Mouse (Mus musculus): ENCODE measurements around the gene Stim2. TPM values are rescaled to one million over a fixed set of nuclear protein-coding genes. Genes with fewer than 3 reads are reported as not detected.
A peak's percentile ranks its signal among the peaks of the same experiment; 100 is the strongest.

Stim2 gene
- 36.2 and 36.4 TPM in 2 replicates for polyA plus RNA-seq (2014; fragmentation: Nextera tagmentation; extraction: Ambion mirVana)

GRCm38 (mm10) chr5:53998146-53998742 lies at the start of gene Stim2:
TSS of gene Stim2 (plus strand) at chr5:53998499.
- H3K4me1 ChIP-seq (replicated peaks; ENCODE audit: control insufficient read depth, insufficient read depth, low read length), result peaks cover 21% of the 10 kb centered on the region
- DNase-seq (ENCODE audit: low spot score) (peak; percentile 98), ATAC-seq (ENCODE audit: low FRiP score) (peak; percentile 96)
- H3K9me3 ChIP-seq (ENCODE audit: control insufficient read depth, low read length), result no peaks in the 10 kb centered on the region
- H3K9ac ChIP-seq, result peak within 1 kb of the TSS; percentile 87
- no peaks in the 10 kb centered on the region for H3K36me3 ChIP-seq (replicated peaks; ENCODE audit: control insufficient read depth, insufficient read depth)
- H3K27me3 ChIP-seq (ENCODE audit: control insufficient read depth, insufficient read depth, low read length), result no peaks in the 10 kb centered on the region
- peak within 1 kb of the TSS; percentile 82 for H3K4me3 ChIP-seq (replicated peaks; ENCODE audit: low read length)
- under 1% methylated on average over 43 of the region's 71 CpGs for WGBS
- H3K4me2 ChIP-seq (replicated peaks), result peak within 1 kb of the TSS; percentile 71
- peak within 1 kb of the TSS; percentile 91 for H3K27ac ChIP-seq

- Histone ChIP-seq H3K36me3 (replicated peaks; ENCODE audit: control insufficient read depth, insufficient read depth) (no peaks in the 10 kb centered on the region), H3K27ac (peak overlapping the region; percentile 32; the same call in 1 of the 2 replicates), H3K4me2 (replicated peaks) (no peak overlapping the region), H3K27me3 (ENCODE audit: control insufficient read depth, insufficient read depth, low read length) (no peaks in the 10 kb centered on the region), H3K9me3 (ENCODE audit: control insufficient read depth, low read length) (no peaks in the 10 kb centered on the region), H3K4me1 (replicated peaks; ENCODE audit: control insufficient read depth, insufficient read depth, low read length) (no peaks in the 10 kb centered on the region), H3K4me3 (replicated peaks; ENCODE audit: low read length) (no peak overlapping the region), H3K9ac (no peak overlapping the region)
- WGBS, result 85% methylated on average over 8 of the region's 8 CpGs
- no peak for ATAC-seq (ENCODE audit: low FRiP score)
- DNase-seq (ENCODE audit: low spot score), result no peak
These were observed 49.6 kb upstream of the Stim2 start for GRCm38 (mm10) chr5:53948606-53949266.

- H3K27ac ChIP-seq, result no peak overlapping the region
- H3K9me3 ChIP-seq (ENCODE audit: control insufficient read depth, low read length), result no peaks in the 10 kb centered on the region
- DNase-seq (ENCODE audit: low spot score) (no peak), ATAC-seq (ENCODE audit: low FRiP score) (no peak)
- no peak overlapping the region for H3K9ac ChIP-seq
- H3K36me3 ChIP-seq (replicated peaks; ENCODE audit: control insufficient read depth, insufficient read depth), result no peaks in the 10 kb centered on the region
- H3K4me2 ChIP-seq (replicated peaks), result no peak overlapping the region
- H3K4me3 ChIP-seq (replicated peaks; ENCODE audit: low read length), result no peak overlapping the region
- no peaks in the 10 kb centered on the region for H3K4me1 ChIP-seq (replicated peaks; ENCODE audit: control insufficient read depth, insufficient read depth, low read length)
- WGBS, result 62% methylated on average over 7 of the region's 7 CpGs
- H3K27me3 ChIP-seq (ENCODE audit: control insufficient read depth, insufficient read depth, low read length), result no peaks in the 10 kb centered on the region
These were observed 48.1 kb upstream of the Stim2 start for GRCm38 (mm10) chr5:53950189-53950588.

- ATAC-seq (ENCODE audit: low FRiP score), result no peak
- DNase-seq (ENCODE audit: low spot score), result no peak
- no peaks in the 10 kb centered on the region for H3K4me1 ChIP-seq (replicated peaks; ENCODE audit: control insufficient read depth, insufficient read depth, low read length)
- no peaks in the 10 kb centered on the region for H3K27me3 ChIP-seq (ENCODE audit: control insufficient read depth, insufficient read depth, low read length)
- H3K27ac ChIP-seq, result no peak overlapping the region
- no peak overlapping the region for H3K4me3 ChIP-seq (replicated peaks; ENCODE audit: low read length)
- H3K9me3 ChIP-seq (ENCODE audit: control insufficient read depth, low read length), result no peaks in the 10 kb centered on the region
- H3K9ac ChIP-seq, result no peak overlapping the region
- H3K36me3 ChIP-seq (replicated peaks; ENCODE audit: control insufficient read depth, insufficient read depth), result no peaks in the 10 kb centered on the region
- no peak overlapping the region for H3K4me2 ChIP-seq (replicated peaks)
These were observed 45.1 kb upstream of the Stim2 start for GRCm38 (mm10) chr5:53953216-53953615.

- 91% methylated on average over 2 of the region's 2 CpGs for WGBS
- Histone ChIP-seq H3K27ac (no peak overlapping the region), H3K27me3 (ENCODE audit: control insufficient read depth, insufficient read depth, low read length) (no peaks in the 10 kb centered on the region), H3K4me3 (replicated peaks; ENCODE audit: low read length) (no peak overlapping the region), H3K36me3 (replicated peaks; ENCODE audit: control insufficient read depth, insufficient read depth) (no peaks in the 10 kb centered on the region), H3K4me1 (replicated peaks; ENCODE audit: control insufficient read depth, insufficient read depth, low read length) (no peaks in the 10 kb centered on the region), H3K4me2 (replicated peaks) (no peak overlapping the region), H3K9me3 (ENCODE audit: control insufficient read depth, low read length) (no peaks in the 10 kb centered on the region), H3K9ac (no peak overlapping the region)
- ATAC-seq (ENCODE audit: low FRiP score) (no peak), DNase-seq (ENCODE audit: low spot score) (no peak)
These were observed 44.5 kb upstream of the Stim2 start for GRCm38 (mm10) chr5:53953797-53954196.

- 77% methylated on average over 2 of the region's 2 CpGs for WGBS
- Histone ChIP-seq H3K4me2 (replicated peaks) (no peak overlapping the region), H3K9ac (no peak overlapping the region), H3K9me3 (ENCODE audit: control insufficient read depth, low read length) (no peaks in the 10 kb centered on the region), H3K4me3 (replicated peaks; ENCODE audit: low read length) (no peak overlapping the region), H3K4me1 (replicated peaks; ENCODE audit: control insufficient read depth, insufficient read depth, low read length) (no peaks in the 10 kb centered on the region), H3K27ac (no peak overlapping the region), H3K27me3 (ENCODE audit: control insufficient read depth, insufficient read depth, low read length) (no peaks in the 10 kb centered on the region), H3K36me3 (replicated peaks; ENCODE audit: control insufficient read depth, insufficient read depth) (no peaks in the 10 kb centered on the region)
- no peak for ATAC-seq (ENCODE audit: low FRiP score)
- no peak for DNase-seq (ENCODE audit: low spot score)
These were observed 42.3 kb upstream of the Stim2 start for GRCm38 (mm10) chr5:53955966-53956365.

GRCm38 (mm10) chr5:53956396-53957314 lies 41.6 kb upstream of the Stim2 start:
- ATAC-seq (ENCODE audit: low FRiP score) (no peak), DNase-seq (ENCODE audit: low spot score) (no peak)
- H3K4me3 ChIP-seq (replicated peaks; ENCODE audit: low read length), result no peak overlapping the region
- H3K9ac ChIP-seq, result no peak overlapping the region
- H3K27me3 ChIP-seq (ENCODE audit: control insufficient read depth, insufficient read depth, low read length), result no peaks in the 10 kb centered on the region
- H3K9me3 ChIP-seq (ENCODE audit: control insufficient read depth, low read length), result no peaks in the 10 kb centered on the region
- H3K4me2 ChIP-seq (replicated peaks), result no peak overlapping the region
- H3K27ac ChIP-seq, result no peak overlapping the region
- 86% methylated on average over 19 of the region's 19 CpGs for WGBS
- H3K36me3 ChIP-seq (replicated peaks; ENCODE audit: control insufficient read depth, insufficient read depth), result no peaks in the 10 kb centered on the region
- H3K4me1 ChIP-seq (replicated peaks; ENCODE audit: control insufficient read depth, insufficient read depth, low read length), result no peaks in the 10 kb centered on the region

- Histone ChIP-seq H3K9ac (no peak overlapping the region), H3K4me1 (replicated peaks; ENCODE audit: control insufficient read depth, insufficient read depth, low read length) (no peaks in the 10 kb centered on the region), H3K27me3 (ENCODE audit: control insufficient read depth, insufficient read depth, low read length) (no peaks in the 10 kb centered on the region), H3K36me3 (replicated peaks; ENCODE audit: control insufficient read depth, insufficient read depth) (no peaks in the 10 kb centered on the region), H3K4me2 (replicated peaks) (no peak overlapping the region), H3K4me3 (replicated peaks; ENCODE audit: low read length) (no peak overlapping the region), H3K9me3 (ENCODE audit: control insufficient read depth, low read length) (no peaks in the 10 kb centered on the region), H3K27ac (no peak overlapping the region)
- ATAC-seq (ENCODE audit: low FRiP score) (no peak), DNase-seq (ENCODE audit: low spot score) (no peak)
- 73% methylated on average over 6 of the region's 6 CpGs for WGBS
These were observed 41.0 kb upstream of the Stim2 start for GRCm38 (mm10) chr5:53957348-53957747.

- Histone ChIP-seq H3K9me3 (ENCODE audit: control insufficient read depth, low read length) (no peaks in the 10 kb centered on the region), H3K36me3 (replicated peaks; ENCODE audit: control insufficient read depth, insufficient read depth) (no peaks in the 10 kb centered on the region), H3K9ac (no peak overlapping the region), H3K4me3 (replicated peaks; ENCODE audit: low read length) (no peak overlapping the region), H3K27me3 (ENCODE audit: control insufficient read depth, insufficient read depth, low read length) (no peaks in the 10 kb centered on the region), H3K4me1 (replicated peaks; ENCODE audit: control insufficient read depth, insufficient read depth, low read length) (no peaks in the 10 kb centered on the region), H3K27ac (no peak overlapping the region), H3K4me2 (replicated peaks) (no peak overlapping the region)
- ATAC-seq (ENCODE audit: low FRiP score) (no peak), DNase-seq (ENCODE audit: low spot score) (no peak)
- 74% methylated on average over 5 of the region's 5 CpGs for WGBS
These were observed 37.1 kb upstream of the Stim2 start for GRCm38 (mm10) chr5:53961229-53961628.

Measured in hindbrain, embryonic 14.5 days (tissue).